Mouse (Mus musculus) limb, embryonic 10.5 days (tissue): ENCODE measurements around the gene Rptor. TPM values are rescaled to one million over a fixed set of nuclear protein-coding genes. Genes with fewer than 3 reads are reported as not detected.

ENCODE experiments used
- DNase-seq: peaks from one replicate; pipeline ENCODE4 v3.0.0-alpha.2; 2017; ENCODE audit warnings: low spot score
- H3K27ac ChIP-seq: fragments of 300-500 bp; sonication (generic); 2 replicates; pipeline ENCODE4 v1.5.1; 2016; ENCODE audit warnings: mild to moderate bottlenecking
- H3K27me3 ChIP-seq: fragments of 300-500 bp; sonication (generic); 2 replicates; pipeline ENCODE4 v1.6.1; 2016; ENCODE audit warnings: low read depth, mild to moderate bottlenecking; ENCODE audit not compliant: poor library complexity, severe bottlenecking
- H3K36me3 ChIP-seq: fragments of 300-500 bp; sonication (generic); 2 replicates; pipeline ENCODE4 v1.6.1; 2016; ENCODE audit warnings: mild to moderate bottlenecking, moderate library complexity
- H3K4me1 ChIP-seq: fragments of 300-500 bp; sonication (generic); 2 replicates; pipeline ENCODE4 v1.6.1; 2016
- H3K4me3 ChIP-seq: fragments of 300-500 bp; sonication (generic); 2 replicates; pipeline ENCODE4 v1.5.1; 2016; ENCODE audit warnings: mild to moderate bottlenecking, moderate library complexity
- H3K9me3 ChIP-seq: fragments of 300-500 bp; sonication (generic); replicated peaks from 2 replicates; pipeline ENCODE4 v1.6.1; 2016; ENCODE audit warnings: mild to moderate bottlenecking
- WGBS: fragments of 180-500 bp; shearing (Covaris S2); methylation state at CpG from one replicate; pipeline ENCODE4 v1.1.7; 2016; 5-methylcytosine and 5-hydroxymethylcytosine counted together
- polyA plus RNA-seq: library from polyadenylated mRNA; unstranded; fragments of >200 nt; fragmentation: Nextera tagmentation; extraction: Ambion mirVana; gene quantifications from 2 replicates; pipeline ENCODE4 v1.2.1, GENCODE M21; 2016

The Rptor gene
- polyA plus RNA-seq, 1 experiment from 2014 or later, result 17.9 TPM

DNA sequence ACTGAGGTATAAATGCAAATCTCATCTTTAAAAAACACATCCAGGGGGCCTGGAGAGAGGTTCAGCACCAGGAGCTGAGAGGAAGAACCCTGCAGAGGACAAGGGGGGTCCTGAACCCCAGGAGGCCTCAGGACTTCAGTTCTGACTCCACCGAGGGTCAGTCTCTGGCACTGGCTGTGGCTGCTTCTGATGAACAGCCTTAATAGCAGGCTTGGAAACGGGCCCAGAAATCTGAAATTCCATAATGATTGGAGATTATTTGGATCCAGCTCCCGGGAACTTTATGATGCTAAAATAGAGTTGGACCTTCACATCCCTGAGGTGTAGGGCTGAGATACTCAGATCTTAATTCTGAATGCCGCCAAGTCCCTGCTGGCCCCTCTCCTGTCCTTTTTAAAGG lies 25.9 kb upstream of the Rptor start:
- H3K27ac ChIP-seq, result no peak overlapping the region
- DNase-seq, result no peak

GRCm38 (mm10) chr11:119577721-119578120 lies 25.0 kb upstream of the Rptor start:
- H3K36me3 ChIP-seq, result no peaks in the 10 kb centered on the region
- H3K4me3 ChIP-seq, result no peak overlapping the region
- H3K27me3 ChIP-seq, result no peaks in the 10 kb centered on the region
- H3K9me3 ChIP-seq, result no peaks in the 10 kb centered on the region
- H3K27ac ChIP-seq, result no peak overlapping the region
- 95% methylated on average over 2 of the region's 2 CpGs for WGBS
- H3K4me1 ChIP-seq, result peaks cover 8% of the 10 kb centered on the region
- no peak for DNase-seq

More for the DNA sequence above, 25.9 kb upstream of the Rptor start:
- Histone ChIP-seq H3K4me3 (no peak overlapping the region), H3K27me3 (no peaks in the 10 kb centered on the region), H3K4me1 (peaks cover 9% of the 10 kb centered on the region), H3K9me3 (no peaks in the 10 kb centered on the region), H3K36me3 (no peaks in the 10 kb centered on the region)
- 29% methylated on average over 4 of the region's 4 CpGs for WGBS

- no peak overlapping the region for H3K27ac ChIP-seq
- H3K9me3 ChIP-seq, result no peaks in the 10 kb centered on the region
- no peak overlapping the region for H3K4me3 ChIP-seq
- H3K36me3 ChIP-seq, result no peaks in the 10 kb centered on the region
- peaks cover 12% of the 10 kb centered on the region; the same call in 1 of the 2 replicates for H3K4me1 ChIP-seq
- peaks cover 6% of the 10 kb centered on the region; the same call in 1 of the 2 replicates for H3K27me3 ChIP-seq
- WGBS, result 87% methylated on average over 4 of the region's 4 CpGs
- no peak for DNase-seq
Measured at GRCm38 (mm10) chr11:119586511-119586910, 16.2 kb upstream of the Rptor start.

DNA sequence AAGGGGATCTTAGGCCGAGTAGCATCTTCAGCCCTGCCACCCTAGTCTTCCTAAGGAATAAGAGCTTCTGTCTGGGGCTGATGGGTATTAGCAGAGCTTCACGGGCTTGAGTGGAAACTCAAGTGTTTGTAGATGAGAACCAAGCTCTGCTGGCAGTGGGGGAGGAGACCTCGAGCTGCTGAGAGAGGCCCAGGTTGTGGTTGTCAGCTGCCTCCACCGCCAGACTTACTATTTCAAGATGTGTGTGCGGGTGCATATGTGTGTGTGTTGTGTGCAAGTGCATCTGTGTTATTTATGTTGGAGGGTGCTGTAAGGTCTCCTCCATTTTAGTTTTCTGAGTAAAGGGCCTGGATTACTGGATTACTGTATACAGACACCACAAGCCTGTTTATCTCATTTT lies 15.6 kb upstream of the Rptor start:
- H3K27ac ChIP-seq, result no peak overlapping the region
- H3K4me3 ChIP-seq, result no peak overlapping the region
- H3K4me1 ChIP-seq, result peaks cover 17% of the 10 kb centered on the region
- no peaks in the 10 kb centered on the region for H3K9me3 ChIP-seq
- no peaks in the 10 kb centered on the region for H3K36me3 ChIP-seq
- H3K27me3 ChIP-seq, result peaks cover 6% of the 10 kb centered on the region; the same call in 1 of the 2 replicates
- no peak for DNase-seq
- WGBS, result 58% methylated on average over 5 of the region's 5 CpGs

DNA sequence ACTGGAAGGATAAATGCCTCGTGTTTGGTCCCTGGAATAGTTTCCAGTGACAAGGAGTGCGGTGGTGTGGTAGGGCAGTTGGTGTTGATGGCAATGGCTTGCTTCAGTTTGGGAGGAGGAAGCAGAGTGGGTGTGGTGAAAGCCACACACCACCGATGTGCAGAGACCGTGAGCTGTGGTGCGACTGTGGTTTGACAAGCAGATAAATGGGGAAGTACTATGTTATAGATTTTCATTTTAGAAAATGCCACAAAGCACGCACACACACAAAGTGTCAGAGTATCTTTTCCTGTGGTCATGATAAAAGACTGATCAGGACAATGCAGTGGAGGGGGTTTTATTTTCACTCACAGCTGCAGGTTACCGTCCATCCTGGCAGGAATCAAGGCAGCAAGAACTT lies 13.5 kb upstream of the Rptor start:
- Histone ChIP-seq H3K4me1 (peaks cover 35% of the 10 kb centered on the region), H3K9me3 (no peaks in the 10 kb centered on the region), H3K4me3 (no peak overlapping the region), H3K27me3 (peaks cover 16% of the 10 kb centered on the region), H3K36me3 (no peaks in the 10 kb centered on the region), H3K27ac (no peak overlapping the region)
- no peak for DNase-seq
- 85% methylated on average over 7 of the region's 7 CpGs for WGBS

DNA sequence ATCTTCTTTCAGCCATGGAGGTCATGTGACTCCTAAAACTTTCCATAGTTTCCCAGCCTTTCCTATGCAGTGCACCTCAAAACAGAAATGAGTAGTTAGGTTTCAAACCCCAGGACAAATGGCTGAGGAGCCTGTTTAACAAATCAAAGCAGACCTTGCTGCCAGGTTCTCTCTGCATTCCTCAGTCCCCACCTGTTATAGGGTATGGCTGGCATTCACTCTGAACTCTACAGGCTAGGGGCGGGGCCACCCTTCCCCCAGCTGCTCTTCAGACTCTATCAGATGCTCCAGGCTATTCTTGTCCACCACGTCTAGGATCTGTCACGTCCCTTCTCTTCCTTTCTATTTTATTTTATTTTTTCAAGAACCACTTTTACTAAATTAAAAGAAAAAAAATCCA lies 8.7 kb upstream of the Rptor start:
- peaks cover 9% of the 10 kb centered on the region; the same call in 1 of the 2 replicates for H3K27me3 ChIP-seq
- peaks cover 33% of the 10 kb centered on the region for H3K4me1 ChIP-seq
- no peaks in the 10 kb centered on the region for H3K9me3 ChIP-seq
- H3K4me3 ChIP-seq, result no peak overlapping the region
- no peaks in the 10 kb centered on the region for H3K36me3 ChIP-seq
- 26% methylated on average over 3 of the region's 3 CpGs for WGBS
- H3K27ac ChIP-seq, result no peak overlapping the region
- no peak for DNase-seq

DNA sequence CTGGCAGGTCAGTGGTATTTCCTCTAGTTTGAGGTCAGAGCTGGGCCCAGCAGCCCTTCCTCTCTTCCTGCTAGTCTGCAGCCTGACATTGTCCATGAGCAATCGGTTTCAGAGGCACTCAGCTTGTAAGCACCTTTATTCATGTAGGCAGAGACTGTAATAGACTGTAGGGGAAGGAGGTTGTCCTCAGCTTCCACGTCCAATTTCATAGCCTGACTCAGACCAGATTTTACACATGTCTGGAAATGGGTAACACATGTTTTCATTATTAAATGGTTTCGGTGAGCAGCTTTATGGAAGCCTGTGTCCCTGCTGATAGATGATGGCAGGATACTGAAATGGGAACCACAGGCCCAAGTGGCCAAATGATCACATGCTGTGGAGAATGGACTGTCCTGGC lies 3.8 kb upstream of the Rptor start:
- no peaks in the 10 kb centered on the region for H3K36me3 ChIP-seq
- H3K27ac ChIP-seq, result peak overlapping the region; percentile 54
- H3K9me3 ChIP-seq, result no peaks in the 10 kb centered on the region
- DNase-seq, result no peak
- H3K4me1 ChIP-seq, result peaks cover 16% of the 10 kb centered on the region
- H3K4me3 ChIP-seq, result no peak overlapping the region
- 38% methylated on average over 3 of the region's 3 CpGs for WGBS
- 0 out of 2 replicates have a peak, but pooled peaks cover 2% of the 10 kb centered on the region for H3K27me3 ChIP-seq

DNA sequence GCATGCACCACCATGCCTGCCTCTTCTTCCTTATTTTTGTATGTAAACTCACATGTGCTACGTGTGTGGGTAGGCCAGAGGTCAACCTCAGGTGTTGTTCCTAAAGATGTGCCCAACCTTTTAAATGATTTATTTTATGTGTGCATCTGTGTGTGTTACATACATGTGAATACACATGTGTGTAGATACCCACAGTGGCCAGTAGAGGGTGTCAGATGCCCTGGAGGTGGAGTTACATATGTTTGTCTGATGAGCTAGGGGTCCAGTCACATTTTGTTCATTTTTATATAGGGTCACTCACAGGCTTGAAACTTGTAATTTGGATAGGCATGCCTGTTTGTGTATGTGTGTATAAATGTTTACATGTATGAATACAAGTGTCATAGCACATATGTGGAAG lies 2.4 kb upstream of the Rptor start:
- H3K4me3 ChIP-seq, result no peak overlapping the region
- H3K27ac ChIP-seq, result no peak overlapping the region
- 77% methylated on average over 1 of the region's 1 CpGs for WGBS
- no peaks in the 10 kb centered on the region for H3K36me3 ChIP-seq
- no peaks in the 10 kb centered on the region for H3K27me3 ChIP-seq
- H3K4me1 ChIP-seq, result peaks cover 21% of the 10 kb centered on the region
- H3K9me3 ChIP-seq, result no peaks in the 10 kb centered on the region
- DNase-seq, result no peak

GRCm38 (mm10) chr11:119602177-119602700 lies 466 bp upstream of the Rptor start:
- H3K4me1 ChIP-seq, result peaks cover 21% of the 10 kb centered on the region
- 42% methylated on average over 10 of the region's 10 CpGs for WGBS

DNA sequence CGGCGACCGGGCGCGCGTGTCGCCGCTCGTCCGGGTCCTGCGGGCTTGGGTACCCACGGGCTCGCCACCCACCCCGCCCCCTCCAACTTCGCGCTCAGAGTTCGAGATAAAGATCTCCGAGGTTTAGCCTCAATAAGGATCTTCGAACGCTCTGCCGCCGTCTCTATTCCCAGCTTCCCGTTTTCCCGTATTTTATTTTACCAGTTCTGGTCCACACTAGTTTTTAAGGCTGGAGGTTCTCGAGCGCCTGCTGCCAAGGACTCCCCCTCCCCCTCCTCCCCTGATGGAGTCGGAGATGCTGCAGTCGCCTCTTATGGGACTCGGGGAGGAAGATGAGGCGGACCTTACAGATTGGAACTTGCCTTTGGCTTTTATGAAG lies 811 bp downstream of the Rptor start:
- H3K27ac ChIP-seq, result peak overlapping the region; percentile 93
- DNase-seq, result peak; percentile 42
- WGBS, result 0% methylated on average over 30 of the region's 30 CpGs

More at GRCm38 (mm10) chr11:119602177-119602700, 466 bp upstream of the Rptor start:
- Histone ChIP-seq H3K36me3 (peaks cover 16% of the 10 kb centered on the region), H3K9me3 (no peaks in the 10 kb centered on the region), H3K27ac (peak overlapping the region; percentile 93), H3K4me3 (peak overlapping the region; percentile 93), H3K27me3 (no peaks in the 10 kb centered on the region)
- DNase-seq, result no peak

DNA sequence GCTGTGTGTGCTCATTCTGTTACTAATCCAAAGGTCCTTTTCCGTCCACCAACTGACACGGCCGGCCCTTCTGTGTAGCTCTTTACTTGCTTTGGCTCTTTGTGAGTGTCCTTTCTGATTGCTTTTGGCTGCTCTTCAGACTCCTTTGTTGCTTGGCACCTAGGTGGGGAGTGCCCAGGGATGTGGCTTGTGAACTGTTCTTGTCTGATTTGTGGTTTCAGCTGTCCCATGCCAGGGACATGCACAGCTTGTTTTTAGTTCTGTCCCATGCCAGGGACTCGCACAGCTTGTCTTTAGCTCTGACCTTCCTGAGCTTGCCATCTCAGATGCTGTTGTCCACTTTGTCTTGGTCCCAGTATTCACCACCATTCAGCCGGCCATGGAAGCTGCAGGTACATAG lies 4.8 kb downstream of the Rptor start:
- 94% methylated on average over 5 of the region's 5 CpGs for WGBS

More for the DNA sequence above, 811 bp downstream of the Rptor start:
- H3K4me3 ChIP-seq, result peak overlapping the region; percentile 93
- no peaks in the 10 kb centered on the region for H3K27me3 ChIP-seq
- H3K36me3 ChIP-seq, result peaks cover 28% of the 10 kb centered on the region
- H3K4me1 ChIP-seq, result peaks cover 17% of the 10 kb centered on the region
- no peaks in the 10 kb centered on the region for H3K9me3 ChIP-seq

GRCm38 (mm10) chr11:119611496-119611895 lies 8.8 kb downstream of the Rptor start:
- Histone ChIP-seq H3K4me1 (peaks cover 15% of the 10 kb centered on the region), H3K27ac (no peak overlapping the region), H3K27me3 (no peaks in the 10 kb centered on the region), H3K36me3 (peaks cover 33% of the 10 kb centered on the region), H3K4me3 (no peak overlapping the region), H3K9me3 (no peaks in the 10 kb centered on the region)
- WGBS, result 98% methylated on average over 6 of the region's 6 CpGs
- no peak for DNase-seq

More for the DNA sequence above, 4.8 kb downstream of the Rptor start:
- Histone ChIP-seq H3K36me3 (peaks cover 37% of the 10 kb centered on the region), H3K4me3 (no peak overlapping the region), H3K27me3 (no peaks in the 10 kb centered on the region), H3K4me1 (peaks cover 25% of the 10 kb centered on the region), H3K27ac (no peak overlapping the region), H3K9me3 (no peaks in the 10 kb centered on the region)
- DNase-seq, result no peak

DNA sequence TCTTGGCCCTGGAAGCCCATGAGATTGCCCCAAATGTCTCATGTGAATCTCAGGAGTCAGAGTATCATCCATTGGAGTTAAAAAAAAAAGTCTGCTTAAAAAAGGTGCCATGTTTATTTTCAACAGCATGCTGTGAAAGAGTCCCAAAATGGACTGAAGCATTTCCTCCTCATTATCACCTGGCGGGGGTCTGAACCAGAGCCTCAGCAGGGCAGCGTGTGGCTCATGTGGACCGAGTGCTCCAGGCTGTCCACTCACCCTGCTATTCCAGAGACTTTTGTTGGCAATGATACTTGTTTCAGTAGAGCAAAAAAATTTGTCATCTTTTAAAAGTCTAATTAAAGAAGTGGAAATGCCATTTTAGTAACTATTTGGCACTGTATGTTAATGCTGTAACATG lies 9.5 kb downstream of the Rptor start:
- no peak overlapping the region for H3K27ac ChIP-seq
- DNase-seq, result no peak
- peaks cover 26% of the 10 kb centered on the region for H3K36me3 ChIP-seq
- 67% methylated on average over 3 of the region's 3 CpGs for WGBS
- H3K4me3 ChIP-seq, result no peak overlapping the region
- no peaks in the 10 kb centered on the region for H3K27me3 ChIP-seq
- H3K9me3 ChIP-seq, result no peaks in the 10 kb centered on the region
- peaks cover 15% of the 10 kb centered on the region for H3K4me1 ChIP-seq

DNA sequence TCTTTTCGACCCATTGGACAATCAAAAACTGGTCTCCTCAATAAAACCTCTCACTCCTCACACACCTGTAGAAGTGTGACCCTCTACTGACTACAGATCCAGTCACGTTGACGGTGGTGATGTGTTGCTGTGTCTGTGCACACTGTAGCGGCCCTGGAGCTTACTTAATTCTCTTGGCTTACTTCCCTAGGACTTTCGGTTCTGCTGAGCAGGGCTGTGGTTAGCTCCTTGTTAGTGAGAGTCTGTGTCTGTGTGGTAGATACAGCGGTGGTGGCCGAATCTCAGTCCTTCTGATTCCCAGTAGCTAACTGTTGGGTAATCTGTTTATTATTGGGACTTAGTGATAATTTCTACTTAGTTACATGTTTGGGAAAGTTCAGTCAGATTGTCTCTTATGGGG lies 12.4 kb downstream of the Rptor start:
- no peak for DNase-seq
- WGBS, result 92% methylated on average over 7 of the region's 7 CpGs
- Histone ChIP-seq H3K27ac (no peak overlapping the region), H3K9me3 (no peaks in the 10 kb centered on the region), H3K36me3 (0 out of 2 replicates have a peak, but pooled peaks cover 4% of the 10 kb centered on the region), H3K4me1 (peaks cover 13% of the 10 kb centered on the region), H3K27me3 (no peaks in the 10 kb centered on the region), H3K4me3 (no peak overlapping the region)
